Comparison of ENCODE assay signal across 9 mouse cellular contexts in the genomic region with DNA sequence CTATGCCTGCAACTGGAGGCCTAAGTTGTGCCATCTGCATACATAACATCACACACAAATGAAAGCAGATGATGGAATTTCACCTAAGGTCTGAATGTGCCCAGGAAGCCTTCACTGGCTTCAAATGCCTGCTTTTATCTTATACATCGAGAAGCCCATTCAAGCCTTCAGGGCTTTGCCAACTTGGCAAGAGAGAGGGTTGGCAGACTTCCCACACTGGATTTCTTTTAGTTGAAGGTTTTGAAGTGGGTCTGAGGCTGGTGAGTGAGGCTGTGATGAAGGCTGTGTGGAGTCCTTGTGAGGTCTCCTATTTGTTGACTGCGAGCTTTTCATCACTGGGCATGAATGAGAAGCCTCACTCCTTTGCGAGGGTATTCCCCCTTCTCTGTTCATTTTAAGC.
DNase-seq lines count a peak whose midpoint lies in the region; ATAC-seq lines count a peak whose summit lies in the region.
"Had no signal": no experiment of that assay in that cellular context is flagged by ENCODE, and none has a peak within 500 bp of the region (broad histone marks: within the 10 kb centered on the region; RNA-seq: fewer than 3 reads in every experiment).

No protein-coding gene starts in this region.

- H3K9ac ChIP-seq in heart, embryonic 12.5 days = no peak overlapping the region
- no peak overlapping the region for H3K9ac ChIP-seq in heart, embryonic 11.5 days (ENCODE audit: low read depth, low read length)
- H3K9ac ChIP-seq in liver, embryonic 11.5 days (ENCODE audit: low read depth, low read length) = no peak overlapping the region
- H3K9ac ChIP-seq: liver, embryonic 15.5 days had no signal

- H3K36me3 ChIP-seq in heart, embryonic 12.5 days = no peaks in the 10 kb centered on the region
- no peaks in the 10 kb centered on the region for H3K36me3 ChIP-seq in heart, embryonic 11.5 days (ENCODE audit: control insufficient read depth, insufficient read depth, low read length)
- H3K36me3 ChIP-seq in liver, embryonic 11.5 days (ENCODE audit: control insufficient read depth, insufficient read depth, low read length) = no peaks in the 10 kb centered on the region
- H3K36me3 ChIP-seq: liver, embryonic 15.5 days had no signal

- DNase-seq in adrenal gland, adult (ENCODE audit: inconsistent age in 2 of 2, low spot score in 1 of 2) = peak; percentile 54 to 91
- DNase-seq in fat pad, adult 2 months (ENCODE audit: extremely low read depth, low read depth, low spot score) = peak; percentile 62
- DNase-seq in kidney, postnatal 36 days = peak; percentile 21 to 56
- peak; percentile 55 for DNase-seq in lung, postnatal 25 days (ENCODE audit: low spot score)
- no peak for DNase-seq in B cell, adult 2 months
- no peak for DNase-seq in liver, embryonic 11.5 days (ENCODE audit: low spot score)

- ATAC-seq in heart, embryonic 12.5 days (ENCODE audit: insufficient number of reproducible peaks, low FRiP score) = 0 out of 2 replicates have a peak, but pooled peaks have one; percentile 45
- no peak; the same call in 1 of the 2 replicates for ATAC-seq in heart, embryonic 11.5 days (replicated peaks; ENCODE audit: insufficient number of reproducible peaks, low FRiP score, low TSS enrichment)
- ATAC-seq in liver, embryonic 11.5 days (replicated peaks; ENCODE audit: low FRiP score) = no peak

- 17% methylated on average over 3 of the region's 3 CpGs for WGBS in heart, embryonic 12.5 days
- WGBS in heart, embryonic 11.5 days (ENCODE audit: insufficient replicate concordance) = 36% methylated on average over 3 of the region's 3 CpGs
- WGBS in liver, embryonic 11.5 days = 74% methylated on average over 3 of the region's 3 CpGs

- no peak overlapping the region for H3K4me3 ChIP-seq in heart, embryonic 12.5 days
- H3K4me3 ChIP-seq in heart, embryonic 11.5 days (ENCODE audit: low read depth, low read length) = no peak overlapping the region
- no peak overlapping the region for H3K4me3 ChIP-seq in liver, embryonic 11.5 days (ENCODE audit: low read depth, low read length)
- H3K4me3 ChIP-seq: liver, embryonic 15.5 days had no signal

- H3K9me3 ChIP-seq in heart, embryonic 12.5 days (replicated peaks) = no peaks in the 10 kb centered on the region
- no peaks in the 10 kb centered on the region for H3K9me3 ChIP-seq in heart, embryonic 11.5 days (replicated peaks; ENCODE audit: control insufficient read depth, low read length)
- H3K9me3 ChIP-seq in liver, embryonic 11.5 days (ENCODE audit: control insufficient read depth, low read length) = no peaks in the 10 kb centered on the region
- H3K9me3 ChIP-seq: liver, embryonic 15.5 days had no signal

- no peak overlapping the region for H3K4me2 ChIP-seq in heart, embryonic 12.5 days
- no peak overlapping the region for H3K4me2 ChIP-seq in heart, embryonic 11.5 days
- H3K4me2 ChIP-seq in liver, embryonic 11.5 days = no peak overlapping the region
- H3K4me2 ChIP-seq: liver, embryonic 15.5 days had no signal

- no peak overlapping the region for H3K27ac ChIP-seq in heart, embryonic 12.5 days (ENCODE audit: poor library complexity, severe bottlenecking)
- H3K27ac ChIP-seq in heart, embryonic 11.5 days (ENCODE audit: low read depth, low read length) = no peak overlapping the region
- H3K27ac ChIP-seq in liver, embryonic 11.5 days (ENCODE audit: low read depth, low read length) = no peak overlapping the region
- H3K27ac ChIP-seq: liver, embryonic 15.5 days had no signal

- peaks cover 32% of the 10 kb centered on the region for H3K4me1 ChIP-seq in heart, embryonic 12.5 days (replicated peaks)
- H3K4me1 ChIP-seq in heart, embryonic 11.5 days (ENCODE audit: control insufficient read depth, insufficient read depth, low read length) = peaks cover 8% of the 10 kb centered on the region; the same call in 1 of the 2 replicates
- H3K4me1 ChIP-seq in liver, embryonic 11.5 days (replicated peaks; ENCODE audit: control insufficient read depth, insufficient read depth, low read length) = no peaks in the 10 kb centered on the region
- H3K4me1 ChIP-seq: liver, embryonic 15.5 days had no signal

- H3K27me3 ChIP-seq in heart, embryonic 12.5 days (replicated peaks) = no peaks in the 10 kb centered on the region
- no peaks in the 10 kb centered on the region for H3K27me3 ChIP-seq in heart, embryonic 11.5 days (ENCODE audit: control insufficient read depth, insufficient read depth, low read length)
- no peaks in the 10 kb centered on the region for H3K27me3 ChIP-seq in liver, embryonic 11.5 days (replicated peaks; ENCODE audit: control insufficient read depth, insufficient read depth, low read length)
- H3K27me3 ChIP-seq: liver, embryonic 15.5 days had no signal

Comparison
In these comparisons a context has a peak if more than half of its experiments do, and no peak if none do; other contexts are left out.
1. DNase-seq: peak in adrenal gland, adult (2 of 2), fat pad, adult 2 months (single experiment), kidney, postnatal 36 days (2 of 2) and lung, postnatal 25 days (single experiment); none in B cell, adult 2 months (0 of 2) and liver, embryonic 11.5 days (single experiment).